Mouse (Mus musculus) myocyte (in vitro differentiated cells): ENCODE measurements at regions not wholly inside any gene's neighbourhood (a gene's known extent, or its start where the extent isn't known, plus 50 kb on each side); places are given as distances from the start of the nearest gene placed in this dataset.

Experiments
- H3K27me3 ChIP-seq: one replicate; pipeline ENCODE4 v1.6.1; 2011; ENCODE audit not compliant: control insufficient read depth, insufficient read depth, insufficient read length
- H3K36me3 ChIP-seq: one replicate; pipeline ENCODE4 v1.6.1; 2011; ENCODE audit not compliant: control insufficient read depth, insufficient read depth
- H3K4me2 ChIP-seq: one replicate; pipeline ENCODE4 v1.6.1; 2011; ENCODE audit warnings: low read depth, control low read depth
- H3K4me3 ChIP-seq: one replicate; pipeline ENCODE4 v1.5.1; 2011; ENCODE audit warnings: mild to moderate bottlenecking, control low read depth, moderate library complexity
- H3K79me2 ChIP-seq: one replicate; pipeline ENCODE4 v1.6.1; 2011; ENCODE audit not compliant: control insufficient read depth, insufficient read depth
- H3ac ChIP-seq: one replicate; pipeline ENCODE4 v1.6.1; 2011; ENCODE audit not compliant: control insufficient read depth, insufficient read length
- CEBPB ChIP-seq: IDR thresholded peaks from 2 replicates; pipeline ENCODE4 v1.6.1; 2011; ENCODE audit warnings: mild to moderate bottlenecking, moderate library complexity; ENCODE audit not compliant: poor library complexity, insufficient read depth, severe bottlenecking
- E2F4 ChIP-seq: IDR thresholded peaks from one replicate; pipeline ENCODE4 v1.6.1; 2011; ENCODE audit warnings: mild to moderate bottlenecking, control low read depth, moderate library complexity; ENCODE audit not compliant: insufficient read depth
- MAX ChIP-seq: IDR thresholded peaks from one replicate; pipeline ENCODE4 v1.6.1; 2011; ENCODE audit warnings: low read depth, mild to moderate bottlenecking, control low read depth
- MYOD1 ChIP-seq, 3 experiments: IDR thresholded peaks; one replicate each; pipeline ENCODE4 v1.6.1; 2011; ENCODE audit warnings: control low read depth in 2 of 3, low read depth in 2 of 3, mild to moderate bottlenecking in 2 of 3, moderate library complexity in 1 of 3; ENCODE audit not compliant: insufficient read length in 2 of 3, control insufficient read depth in 1 of 3
- MYOG ChIP-seq, 3 experiments: IDR thresholded peaks; one replicate each; pipeline ENCODE4 v1.6.1; 2011; ENCODE audit warnings: control low read depth in 2 of 3, low read depth in 2 of 3, mild to moderate bottlenecking in 2 of 3; ENCODE audit not compliant: insufficient read length in 2 of 3, control insufficient read depth in 1 of 3, insufficient read depth in 1 of 3
- POLR2A ChIP-seq: IDR thresholded peaks from one replicate; pipeline ENCODE4 v1.6.1; 2011; ENCODE audit warnings: low read depth, mild to moderate bottlenecking, control low read depth, moderate library complexity; ENCODE audit not compliant: insufficient read length
- POLR2AphosphoS2 ChIP-seq: IDR thresholded peaks from one replicate; pipeline ENCODE4 v1.6.1; 2011; ENCODE audit warnings: low read depth, control low read depth; ENCODE audit not compliant: insufficient read length
- REST ChIP-seq: IDR thresholded peaks from one replicate; pipeline ENCODE4 v1.6.1; 2011; ENCODE audit warnings: mild to moderate bottlenecking, control low read depth, moderate library complexity; ENCODE audit not compliant: insufficient read depth, insufficient read length
- SRF ChIP-seq: IDR thresholded peaks from one replicate; pipeline ENCODE4 v1.6.1; 2011; ENCODE audit warnings: low read depth; ENCODE audit not compliant: control insufficient read depth, insufficient read length
- TCF12 ChIP-seq: IDR thresholded peaks from one replicate; pipeline ENCODE4 v1.6.1; 2011; ENCODE audit warnings: mild to moderate bottlenecking, control low read depth; ENCODE audit not compliant: poor library complexity, insufficient read depth, severe bottlenecking
- TCF3 ChIP-seq: IDR thresholded peaks from one replicate; pipeline ENCODE4 v1.6.1; 2011; ENCODE audit warnings: low read depth, control low read depth; ENCODE audit not compliant: insufficient read length
- USF1 ChIP-seq: IDR thresholded peaks from one replicate; pipeline ENCODE4 v1.6.1; 2011; ENCODE audit warnings: low read depth, mild to moderate bottlenecking, control low read depth, moderate library complexity

- Histone ChIP-seq H3K27me3 (no peaks in the 10 kb centered on the region), H3K36me3 (no peaks in the 10 kb centered on the region), H3K4me3 (no peak overlapping the region), H3ac (no peak overlapping the region), H3K4me2 (no peak overlapping the region), H3K79me2 (no peaks in the 10 kb centered on the region)
- TF ChIP-seq CEBPB (no peak), MAX (no peak), TCF12 (no peak), REST (no peak), MYOG (IDR thresholded peaks at IDR 0.05; ENCODE audit: control insufficient read depth in 1 of 3, insufficient read depth in 1 of 3, insufficient read length in 2 of 3, low read depth in 2 of 3) (no peak), USF1 (no peak), TCF3 (no peak), MYOD1 (IDR thresholded peaks at IDR 0.05; ENCODE audit: control insufficient read depth in 1 of 3, insufficient read length in 2 of 3, low read depth in 2 of 3) (no peak), POLR2A (no peak), SRF (no peak), POLR2AphosphoS2 (no peak)
These were observed 73.4 kb upstream of the Medag start for GRCm38 (mm10) chr5:149338016-149338696.

GRCm38 (mm10) chr5:149338697-149339078 is 72.9 kb upstream of the Medag start:
- Histone ChIP-seq H3K79me2 (no peaks in the 10 kb centered on the region), H3ac (no peak overlapping the region), H3K4me3 (no peak overlapping the region), H3K4me2 (no peak overlapping the region), H3K36me3 (no peaks in the 10 kb centered on the region), H3K27me3 (no peaks in the 10 kb centered on the region)
- TF ChIP-seq CEBPB: no peak
- TF ChIP-seq E2F4: no peak
- TF ChIP-seq REST: no peak
- no peak for TF ChIP-seq SRF
- TF ChIP-seq TCF3: no peak
- TF ChIP-seq POLR2AphosphoS2: no peak
- TF ChIP-seq MAX: no peak
- no peak for TF ChIP-seq TCF12
- no peak for TF ChIP-seq USF1
- TF ChIP-seq MYOG (IDR thresholded peaks at IDR 0.05; ENCODE audit: control insufficient read depth in 1 of 3, insufficient read depth in 1 of 3, insufficient read length in 2 of 3, low read depth in 2 of 3): no peak
- no peak for TF ChIP-seq POLR2A
- TF ChIP-seq MYOD1 (IDR thresholded peaks at IDR 0.05; ENCODE audit: control insufficient read depth in 1 of 3, insufficient read length in 2 of 3, low read depth in 2 of 3): no peak

- Histone ChIP-seq H3K79me2 (no peaks in the 10 kb centered on the region), H3K27me3 (no peaks in the 10 kb centered on the region), H3K4me2 (no peak overlapping the region), H3K4me3 (no peak overlapping the region), H3K36me3 (no peaks in the 10 kb centered on the region), H3ac (no peak overlapping the region)
- TF ChIP-seq E2F4 (no peak), CEBPB (no peak), POLR2A (no peak), POLR2AphosphoS2 (no peak), MAX (no peak), MYOD1 (IDR thresholded peaks at IDR 0.05; ENCODE audit: control insufficient read depth in 1 of 3, insufficient read length in 2 of 3, low read depth in 2 of 3) (no peak), REST (no peak), SRF (no peak), TCF12 (no peak), MYOG (IDR thresholded peaks at IDR 0.05; ENCODE audit: control insufficient read depth in 1 of 3, insufficient read depth in 1 of 3, insufficient read length in 2 of 3, low read depth in 2 of 3) (no peak), TCF3 (no peak), USF1 (no peak)
These were observed 71.2 kb upstream of the Medag start for GRCm38 (mm10) chr5:149340361-149340760.

- Histone ChIP-seq H3K4me2 (no peak overlapping the region), H3K36me3 (no peaks in the 10 kb centered on the region), H3ac (no peak overlapping the region), H3K79me2 (no peaks in the 10 kb centered on the region), H3K27me3 (no peaks in the 10 kb centered on the region), H3K4me3 (no peak overlapping the region)
- TF ChIP-seq TCF3: no peak
- TF ChIP-seq E2F4: no peak
These were observed 70.1 kb upstream of the Medag start for GRCm38 (mm10) chr5:149341461-149341860.

GRCm38 (mm10) chr5:149343610-149344527 is 67.7 kb upstream of the Medag start:
- H3K36me3 ChIP-seq: no peaks in the 10 kb centered on the region
- no peaks in the 10 kb centered on the region for H3K27me3 ChIP-seq
- no peaks in the 10 kb centered on the region for H3K79me2 ChIP-seq
- H3ac ChIP-seq: no peak overlapping the region
- TF ChIP-seq SRF (no peak), MYOD1 (IDR thresholded peaks at IDR 0.05; ENCODE audit: control insufficient read depth in 1 of 3, insufficient read length in 2 of 3, low read depth in 2 of 3) (no peak), MAX (no peak)
- no peak overlapping the region for H3K4me2 ChIP-seq
- no peak overlapping the region for H3K4me3 ChIP-seq
